Mouse (Mus musculus): ENCODE measurements at regions not wholly inside any gene's neighbourhood (a gene's known extent, or its start where the extent isn't known, plus 50 kb on each side); places are given as distances from the start of the nearest gene placed in this dataset.

- no peaks in the 10 kb centered on the region for H3K36me3 ChIP-seq
- H3K9ac ChIP-seq = no peak overlapping the region
- H3K4me3 ChIP-seq = no peak overlapping the region
- H3K9me3 ChIP-seq = no peaks in the 10 kb centered on the region
- WGBS = 53% methylated on average over 4 of the region's 4 CpGs
- no peaks in the 10 kb centered on the region for H3K27me3 ChIP-seq (replicated peaks)
- no peak overlapping the region for H3K27ac ChIP-seq
- H3K4me1 ChIP-seq = peaks cover 8% of the 10 kb centered on the region; the same call in 1 of the 2 replicates
- no peak overlapping the region for H3K4me2 ChIP-seq (replicated peaks)
- no peak for ATAC-seq (ENCODE audit: low FRiP score, low read depth)
Observed at GRCm38 (mm10) chr9:42196552-42196951, 67.5 kb downstream of the Sc5d start.

- no peak overlapping the region for H3K4me2 ChIP-seq (replicated peaks)
- H3K4me3 ChIP-seq = no peak overlapping the region
- H3K9ac ChIP-seq = no peak overlapping the region
- ATAC-seq (ENCODE audit: low FRiP score, low read depth) = no peak
- no peaks in the 10 kb centered on the region for H3K9me3 ChIP-seq
- no peaks in the 10 kb centered on the region for H3K27me3 ChIP-seq (replicated peaks)
- no peak overlapping the region for H3K27ac ChIP-seq
- peaks cover 8% of the 10 kb centered on the region; the same call in 1 of the 2 replicates for H3K4me1 ChIP-seq
- H3K36me3 ChIP-seq = no peaks in the 10 kb centered on the region
- WGBS = 83% methylated on average over 6 of the region's 6 CpGs
Observed at GRCm38 (mm10) chr9:42196110-42196509, 67.9 kb downstream of the Sc5d start.

- Histone ChIP-seq H3K9ac (no peak overlapping the region), H3K4me1 (peaks cover 8% of the 10 kb centered on the region; the same call in 1 of the 2 replicates), H3K9me3 (no peaks in the 10 kb centered on the region), H3K4me3 (no peak overlapping the region), H3K36me3 (no peaks in the 10 kb centered on the region), H3K27me3 (replicated peaks) (no peaks in the 10 kb centered on the region), H3K27ac (no peak overlapping the region), H3K4me2 (replicated peaks) (no peak overlapping the region)
- 83% methylated on average over 8 of the region's 8 CpGs for WGBS
- no peak for ATAC-seq (ENCODE audit: low FRiP score, low read depth)
Observed at GRCm38 (mm10) chr9:42195651-42196050, 68.4 kb downstream of the Sc5d start.

DNA sequence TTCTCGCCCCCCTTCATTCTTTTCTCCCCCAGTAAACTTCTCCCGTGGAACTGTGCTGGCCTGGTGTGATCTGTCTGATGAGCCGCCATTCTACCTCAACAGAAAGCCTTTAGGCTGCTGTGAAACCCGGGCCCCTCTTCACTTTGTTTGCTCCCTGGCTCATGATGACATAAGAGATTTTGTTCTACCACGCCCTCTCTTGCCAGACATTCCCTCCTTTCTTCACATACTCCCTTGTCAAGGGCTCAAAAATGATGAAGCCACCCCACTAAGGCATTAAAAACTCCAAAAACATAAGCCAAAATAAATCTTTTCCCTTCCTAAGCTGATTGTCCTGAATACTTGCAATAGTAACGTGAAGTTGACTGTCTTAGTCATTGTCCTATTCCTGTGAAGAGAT is 69.1 kb downstream of the Sc5d start:
- no peak for ATAC-seq (ENCODE audit: low FRiP score, low read depth)
- Histone ChIP-seq H3K27me3 (replicated peaks) (no peaks in the 10 kb centered on the region), H3K4me2 (replicated peaks) (no peak overlapping the region), H3K4me1 (peaks cover 8% of the 10 kb centered on the region; the same call in 1 of the 2 replicates), H3K36me3 (no peaks in the 10 kb centered on the region), H3K4me3 (no peak overlapping the region), H3K27ac (no peak overlapping the region), H3K9me3 (no peaks in the 10 kb centered on the region), H3K9ac (no peak overlapping the region)
- 89% methylated on average over 6 of the region's 6 CpGs for WGBS

DNA sequence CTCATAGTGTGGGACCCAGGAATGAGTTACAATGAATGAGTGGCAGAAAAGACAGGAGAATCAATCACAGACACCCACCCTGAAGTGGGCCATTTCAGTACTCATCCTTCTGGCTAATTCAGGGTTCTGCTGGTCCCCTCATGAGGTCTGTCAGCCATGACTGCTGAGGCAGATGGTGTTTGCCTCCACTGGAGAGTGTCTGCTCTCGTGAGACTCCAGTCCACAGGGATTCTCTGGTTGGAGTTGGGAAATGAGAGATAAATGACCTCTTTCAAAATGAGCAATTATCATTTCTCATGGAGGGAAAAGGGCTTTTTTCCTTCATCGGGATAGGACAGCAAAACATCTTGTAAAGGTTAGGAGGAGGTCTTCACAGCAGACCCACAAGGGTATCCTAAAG is 69.9 kb downstream of the Sc5d start:
- H3K27ac ChIP-seq = no peak overlapping the region
- WGBS = 67% methylated on average over 2 of the region's 2 CpGs

GRCm38 (mm10) chr9:42192967-42193733 is 69.1 kb upstream of the Sorl1 start:
- no peak overlapping the region for H3K4me3 ChIP-seq
- no peak for ATAC-seq (ENCODE audit: low FRiP score, low read depth)
- H3K4me1 ChIP-seq = peaks cover 8% of the 10 kb centered on the region; the same call in 1 of the 2 replicates
- no peak overlapping the region for H3K27ac ChIP-seq
- H3K9ac ChIP-seq = no peak overlapping the region
- H3K27me3 ChIP-seq (replicated peaks) = no peaks in the 10 kb centered on the region
- WGBS = 62% methylated on average over 12 of the region's 12 CpGs
- H3K36me3 ChIP-seq = no peaks in the 10 kb centered on the region
- no peaks in the 10 kb centered on the region for H3K9me3 ChIP-seq
- H3K4me2 ChIP-seq (replicated peaks) = no peak overlapping the region

More for the DNA sequence above, 69.9 kb downstream of the Sc5d start:
- Histone ChIP-seq H3K27me3 (replicated peaks) (no peaks in the 10 kb centered on the region), H3K9me3 (no peaks in the 10 kb centered on the region), H3K36me3 (no peaks in the 10 kb centered on the region), H3K9ac (no peak overlapping the region), H3K4me3 (no peak overlapping the region), H3K4me2 (replicated peaks) (no peak overlapping the region), H3K4me1 (peaks cover 8% of the 10 kb centered on the region; the same call in 1 of the 2 replicates)
- ATAC-seq (ENCODE audit: low FRiP score, low read depth) = no peak

DNA sequence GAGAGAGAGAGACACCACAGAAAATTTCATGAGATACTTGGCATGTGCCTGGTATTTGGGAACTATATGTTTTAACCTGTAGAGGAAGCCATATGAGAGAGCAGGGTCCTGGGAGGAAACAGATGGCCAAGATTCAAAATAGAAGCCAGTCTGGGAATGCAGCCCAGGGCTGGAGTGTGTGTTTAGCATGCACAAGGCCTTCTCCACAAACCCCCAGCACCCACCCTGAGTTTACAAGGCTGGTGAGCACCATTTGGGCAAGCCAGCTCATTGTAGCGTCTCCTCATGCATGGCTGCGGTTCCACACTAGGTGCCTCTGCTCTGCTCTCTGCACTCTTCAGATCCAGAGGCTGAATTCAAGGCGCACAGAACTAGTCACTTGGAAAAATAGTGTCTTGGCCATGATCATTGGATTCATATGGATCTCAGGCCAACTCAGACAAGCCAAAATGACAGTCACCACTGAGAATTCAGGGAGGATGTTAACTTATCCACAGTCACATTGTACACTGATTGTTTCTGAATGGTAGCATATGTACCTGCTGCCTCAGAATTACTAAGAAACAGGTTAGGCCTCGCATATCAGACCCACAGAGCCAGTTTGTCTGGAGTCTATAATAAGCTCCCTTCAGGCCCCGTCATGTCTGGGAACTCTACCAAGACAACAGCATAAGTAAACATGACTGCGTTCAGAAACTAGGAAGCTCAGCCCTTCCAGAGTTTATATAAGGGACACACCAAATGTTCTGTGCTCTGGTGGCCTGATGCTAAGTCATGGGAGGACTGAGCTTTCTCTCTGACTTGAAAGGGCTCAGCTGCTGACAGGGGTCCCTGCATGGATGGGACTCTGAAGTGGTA is 63.5 kb upstream of the Sorl1 start:
- no peaks in the 10 kb centered on the region for H3K9me3 ChIP-seq
- no peak overlapping the region for H3K9ac ChIP-seq
- H3K36me3 ChIP-seq = no peaks in the 10 kb centered on the region
- no peaks in the 10 kb centered on the region for H3K27me3 ChIP-seq (replicated peaks)
- H3K4me3 ChIP-seq = no peak overlapping the region
- ATAC-seq (ENCODE audit: low FRiP score, low read depth) = no peak
- H3K27ac ChIP-seq = no peak overlapping the region
- peaks cover 22% of the 10 kb centered on the region for H3K4me1 ChIP-seq
- H3K4me2 ChIP-seq (replicated peaks) = no peak overlapping the region
- WGBS = 85% methylated on average over 6 of the region's 6 CpGs

GRCm38 (mm10) chr9:42184104-42184635 is 60.1 kb upstream of the Sorl1 start:
- H3K9ac ChIP-seq = no peak overlapping the region
- no peak overlapping the region for H3K4me3 ChIP-seq
- H3K36me3 ChIP-seq = no peaks in the 10 kb centered on the region
- H3K27ac ChIP-seq = no peak overlapping the region
- H3K27me3 ChIP-seq (replicated peaks) = no peaks in the 10 kb centered on the region
- ATAC-seq (ENCODE audit: low FRiP score, low read depth) = no peak
- peaks cover 23% of the 10 kb centered on the region for H3K4me1 ChIP-seq
- 86% methylated on average over 3 of the region's 3 CpGs for WGBS
- no peaks in the 10 kb centered on the region for H3K9me3 ChIP-seq
- no peak overlapping the region for H3K4me2 ChIP-seq (replicated peaks)

DNA sequence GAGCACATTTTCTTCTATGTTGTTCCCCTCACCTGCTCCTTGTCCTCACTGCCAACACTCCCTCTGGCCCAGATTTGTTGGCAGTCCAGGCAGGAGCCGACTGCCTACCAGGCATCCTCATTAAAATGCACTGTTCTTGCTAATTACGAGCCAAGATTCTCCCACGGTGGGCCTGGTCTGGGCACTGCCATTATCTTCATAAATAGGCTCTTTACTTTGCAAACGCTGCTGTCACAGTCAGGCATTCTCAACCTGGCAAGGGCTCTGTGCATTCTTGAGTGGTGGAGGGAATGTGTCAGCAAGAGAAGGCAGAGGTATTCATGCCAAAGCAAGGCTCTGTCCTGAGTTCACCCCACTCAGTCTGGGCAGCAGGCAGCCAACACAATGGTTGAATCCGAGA is 59.4 kb upstream of the Sorl1 start:
- H3K27me3 ChIP-seq (replicated peaks) = no peaks in the 10 kb centered on the region
- H3K36me3 ChIP-seq = no peaks in the 10 kb centered on the region
- WGBS = 28% methylated on average over 5 of the region's 5 CpGs
- 0 out of 2 replicates have a peak, but pooled peaks have one; percentile 43 for ATAC-seq (ENCODE audit: low FRiP score, low read depth)
- H3K4me3 ChIP-seq = no peak overlapping the region
- H3K9ac ChIP-seq = no peak overlapping the region
- no peak overlapping the region for H3K4me2 ChIP-seq (replicated peaks)
- H3K4me1 ChIP-seq = peaks cover 27% of the 10 kb centered on the region
- H3K27ac ChIP-seq = no peak overlapping the region
- no peaks in the 10 kb centered on the region for H3K9me3 ChIP-seq

DNA sequence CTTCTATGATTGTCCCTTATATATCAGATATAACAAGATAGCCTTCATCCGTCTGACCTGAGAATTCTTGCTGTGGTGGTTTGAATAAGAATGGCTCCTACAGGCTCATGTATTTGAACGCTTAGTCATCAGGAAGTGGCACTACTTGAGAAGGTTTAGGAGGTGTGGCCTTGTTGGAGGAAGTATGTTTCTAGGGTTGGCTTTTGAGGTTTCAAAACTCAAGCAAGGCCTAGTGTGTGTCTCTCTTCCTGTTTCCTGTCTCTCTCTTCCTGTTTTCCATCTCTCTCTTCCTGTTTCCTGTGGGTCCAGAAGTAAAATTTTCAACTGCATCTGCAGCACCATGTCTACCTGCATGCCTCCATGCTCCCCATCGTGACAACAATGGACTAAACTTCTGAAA is 58.3 kb upstream of the Sorl1 start:
- Histone ChIP-seq H3K27ac (no peak overlapping the region), H3K36me3 (no peaks in the 10 kb centered on the region), H3K4me2 (replicated peaks) (no peak overlapping the region), H3K4me1 (peaks cover 25% of the 10 kb centered on the region), H3K9me3 (no peaks in the 10 kb centered on the region), H3K4me3 (no peak overlapping the region), H3K27me3 (replicated peaks) (no peaks in the 10 kb centered on the region), H3K9ac (no peak overlapping the region)
- no peak for ATAC-seq (ENCODE audit: low FRiP score, low read depth)
- 95% methylated on average over 3 of the region's 3 CpGs for WGBS

- ATAC-seq (ENCODE audit: low FRiP score, low read depth) = no peak
- no peaks in the 10 kb centered on the region for H3K36me3 ChIP-seq
- peaks cover 24% of the 10 kb centered on the region for H3K4me1 ChIP-seq
- H3K9me3 ChIP-seq = no peaks in the 10 kb centered on the region
- H3K9ac ChIP-seq = no peak overlapping the region
- no peak overlapping the region for H3K4me3 ChIP-seq
- WGBS = 94% methylated on average over 4 of the region's 4 CpGs
- H3K27me3 ChIP-seq (replicated peaks) = no peaks in the 10 kb centered on the region
- H3K4me2 ChIP-seq (replicated peaks) = no peak overlapping the region
- H3K27ac ChIP-seq = no peak overlapping the region
Observed at GRCm38 (mm10) chr9:42180152-42180551, 56.1 kb upstream of the Sorl1 start.

- Histone ChIP-seq H3K36me3 (no peaks in the 10 kb centered on the region), H3K27me3 (replicated peaks) (no peaks in the 10 kb centered on the region), H3K4me1 (peaks cover 13% of the 10 kb centered on the region), H3K4me3 (no peak overlapping the region), H3K9ac (0 out of 2 replicates have a peak overlapping the region, but pooled peaks have one; percentile 42), H3K4me2 (replicated peaks) (no peak overlapping the region), H3K27ac (peak overlapping the region; percentile 12; the same call in 1 of the 2 replicates), H3K9me3 (no peaks in the 10 kb centered on the region)
- ATAC-seq (ENCODE audit: low FRiP score, low read depth) = peak; percentile 83
- WGBS = 25% methylated on average over 4 of the region's 4 CpGs
Observed at GRCm38 (mm10) chr9:42178759-42179377, 54.8 kb upstream of the Sorl1 start.

Data from neural tube, embryonic 12.5 days (tissue).